Mouse (Mus musculus): ENCODE measurements around the gene Slc16a7.

Gene Slc16a7

DNA sequence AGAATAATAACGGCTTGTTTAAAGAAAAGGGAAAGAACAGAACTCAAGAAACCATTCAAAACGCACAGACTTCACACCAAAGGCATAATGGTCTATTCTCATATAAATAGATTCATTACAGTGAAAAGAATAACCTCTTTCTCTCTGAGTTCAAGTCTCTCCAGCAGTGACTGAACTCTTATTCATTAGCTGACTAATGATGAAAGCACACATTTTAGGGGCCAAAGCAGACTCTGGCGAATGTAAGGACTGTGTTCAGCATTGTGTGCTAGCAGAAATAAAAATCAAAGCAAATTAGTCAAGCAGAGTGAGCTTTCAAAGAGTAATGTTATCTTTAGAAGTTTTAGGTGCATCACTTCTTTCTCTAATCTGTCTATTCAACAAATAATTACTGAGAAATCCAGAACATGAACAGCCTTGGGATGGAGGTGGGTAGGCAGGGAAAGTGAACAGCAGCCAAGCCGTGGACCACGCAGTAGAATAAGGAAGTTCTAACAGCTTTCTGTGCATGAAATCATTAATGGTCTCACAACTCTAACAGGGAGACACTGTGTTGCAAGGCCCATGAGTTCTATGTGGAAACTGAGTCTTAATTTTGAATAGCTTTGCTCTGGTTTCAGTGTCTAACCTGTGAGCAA, 214.1 kb downstream of the Slc16a7 start:
- DNase-seq, result no peak

DNA sequence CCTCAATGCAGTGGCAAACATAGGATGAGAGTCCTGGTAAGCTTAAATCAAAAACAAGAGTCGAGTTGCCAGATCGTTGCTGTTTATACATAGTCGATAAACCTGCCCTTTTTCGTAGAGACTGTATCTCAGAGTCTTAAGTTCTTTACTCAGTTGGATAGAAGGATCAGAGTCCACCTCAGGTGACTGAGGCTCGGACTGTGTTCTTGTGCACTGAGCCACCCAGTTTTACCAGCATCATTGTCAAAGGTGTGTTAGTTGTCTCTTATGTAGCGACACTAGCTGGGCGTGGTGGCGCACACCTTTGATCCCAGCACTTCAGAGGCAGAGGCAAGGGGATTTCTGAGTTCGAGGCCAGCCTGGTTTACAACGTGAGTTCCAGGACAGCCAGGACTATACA, 217.6 kb downstream of the Slc16a7 start:
- DNase-seq, result no peak

DNA sequence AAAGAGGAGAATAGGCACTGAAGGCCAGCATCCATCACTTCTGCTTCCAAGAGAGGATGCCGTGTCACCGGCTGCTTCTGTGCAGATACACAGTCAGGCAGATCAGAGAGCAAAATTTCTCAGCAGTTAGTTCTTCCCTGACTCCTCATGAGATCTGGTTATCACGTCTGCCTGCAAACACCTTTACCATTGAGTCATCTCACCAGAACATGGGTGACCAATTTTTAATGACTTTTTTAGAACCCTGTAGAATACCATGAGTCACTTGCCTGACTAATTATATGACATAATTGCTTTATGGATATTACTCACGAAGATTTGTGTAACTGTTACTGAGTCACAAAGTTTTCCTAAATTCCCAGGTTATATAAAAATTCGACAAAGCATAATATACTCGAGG, 218.1 kb downstream of the Slc16a7 start:
- no peak for DNase-seq

Measured in cerebellum, adult 18-20 months (tissue).